Mouse (Mus musculus): ENCODE results near the gene Baiap2l1. TPM values are rescaled to one million over a fixed set of nuclear protein-coding genes. Genes with fewer than 3 reads are reported as not detected.
A peak's percentile ranks its signal among the peaks of the same experiment; 100 is the strongest.

Baiap2l1 gene
- polyA plus RNA-seq, 1 experiment from 2014 or later, result 11.1 TPM

GRCm38 (mm10) chr5:144267535-144268241 lies 90.2 kb downstream of the Baiap2l1 start:
- peaks cover 12% of the 10 kb centered on the region; the same call in 1 of the 2 replicates for H3K36me3 ChIP-seq
- H3K4me1 ChIP-seq, result peaks cover 34% of the 10 kb centered on the region
- no peaks in the 10 kb centered on the region for H3K9me3 ChIP-seq
- H3K27me3 ChIP-seq, result no peaks in the 10 kb centered on the region
- H3K9ac ChIP-seq, result no peak overlapping the region
- WGBS, result 51% methylated on average over 8 of the region's 8 CpGs
- ATAC-seq (ENCODE audit: borderline replicate concordance, extremely low read depth, low FRiP score, low TSS enrichment), result no peak
- no peak overlapping the region for H3K4me2 ChIP-seq
- H3K27ac ChIP-seq, result 0 out of 2 replicates have a peak overlapping the region, but pooled peaks have one; percentile 41
- H3K4me3 ChIP-seq, result no peak overlapping the region

- peaks cover 25% of the 10 kb centered on the region; the same call in 1 of the 2 replicates for H3K36me3 ChIP-seq
- H3K4me3 ChIP-seq, result no peak overlapping the region
- WGBS, result 70% methylated on average over 13 of the region's 13 CpGs
- H3K9me3 ChIP-seq, result no peaks in the 10 kb centered on the region
- no peak overlapping the region for H3K9ac ChIP-seq
- no peak for ATAC-seq (ENCODE audit: borderline replicate concordance, extremely low read depth, low FRiP score, low TSS enrichment)
- peak overlapping the region; percentile 65 for H3K27ac ChIP-seq
- no peak overlapping the region; the same call in 1 of the 2 replicates for H3K4me2 ChIP-seq
- no peaks in the 10 kb centered on the region for H3K27me3 ChIP-seq
- peaks cover 63% of the 10 kb centered on the region for H3K4me1 ChIP-seq
Observed at GRCm38 (mm10) chr5:144263496-144263895, 94.4 kb downstream of the Baiap2l1 start.

GRCm38 (mm10) chr5:144263082-144263481 lies 94.8 kb downstream of the Baiap2l1 start:
- H3K9ac ChIP-seq, result no peak overlapping the region
- no peak; the same call in 1 of the 2 replicates for ATAC-seq (ENCODE audit: borderline replicate concordance, extremely low read depth, low FRiP score, low TSS enrichment)
- no peaks in the 10 kb centered on the region for H3K27me3 ChIP-seq
- peak overlapping the region; percentile 65 for H3K27ac ChIP-seq
- peaks cover 63% of the 10 kb centered on the region for H3K4me1 ChIP-seq
- H3K4me3 ChIP-seq, result no peak overlapping the region
- no peak overlapping the region; the same call in 1 of the 2 replicates for H3K4me2 ChIP-seq
- peaks cover 25% of the 10 kb centered on the region; the same call in 1 of the 2 replicates for H3K36me3 ChIP-seq
- no peaks in the 10 kb centered on the region for H3K9me3 ChIP-seq
- 47% methylated on average over 9 of the region's 9 CpGs for WGBS

GRCm38 (mm10) chr5:144261829-144262228 lies 96.1 kb downstream of the Baiap2l1 start:
- peaks cover 63% of the 10 kb centered on the region for H3K4me1 ChIP-seq
- H3K4me3 ChIP-seq, result no peak overlapping the region
- H3K36me3 ChIP-seq, result peaks cover 25% of the 10 kb centered on the region; the same call in 1 of the 2 replicates
- 83% methylated on average over 5 of the region's 5 CpGs for WGBS
- no peak overlapping the region for H3K4me2 ChIP-seq
- no peaks in the 10 kb centered on the region for H3K9me3 ChIP-seq
- H3K9ac ChIP-seq, result no peak overlapping the region
- no peaks in the 10 kb centered on the region for H3K27me3 ChIP-seq
- ATAC-seq (ENCODE audit: borderline replicate concordance, extremely low read depth, low FRiP score, low TSS enrichment), result no peak
- H3K27ac ChIP-seq, result 0 out of 2 replicates have a peak overlapping the region, but pooled peaks have one; percentile 24

GRCm38 (mm10) chr5:144261309-144261708 lies 96.6 kb downstream of the Baiap2l1 start:
- H3K4me1 ChIP-seq, result peaks cover 69% of the 10 kb centered on the region
- no peak overlapping the region for H3K4me3 ChIP-seq
- H3K9me3 ChIP-seq, result no peaks in the 10 kb centered on the region
- ATAC-seq (ENCODE audit: borderline replicate concordance, extremely low read depth, low FRiP score, low TSS enrichment), result no peak
- H3K36me3 ChIP-seq, result peaks cover 24% of the 10 kb centered on the region; the same call in 1 of the 2 replicates
- 68% methylated on average over 9 of the region's 9 CpGs for WGBS
- no peak overlapping the region for H3K27ac ChIP-seq
- H3K27me3 ChIP-seq, result no peaks in the 10 kb centered on the region
- no peak overlapping the region for H3K9ac ChIP-seq
- no peak overlapping the region for H3K4me2 ChIP-seq

GRCm38 (mm10) chr5:144260464-144260863 lies 97.4 kb downstream of the Baiap2l1 start:
- H3K36me3 ChIP-seq, result peaks cover 20% of the 10 kb centered on the region; the same call in 1 of the 2 replicates
- no peaks in the 10 kb centered on the region for H3K9me3 ChIP-seq
- H3K9ac ChIP-seq, result no peak overlapping the region
- no peak overlapping the region for H3K27ac ChIP-seq
- 71% methylated on average over 8 of the region's 8 CpGs for WGBS
- peaks cover 69% of the 10 kb centered on the region for H3K4me1 ChIP-seq
- no peak overlapping the region for H3K4me2 ChIP-seq
- no peak overlapping the region for H3K4me3 ChIP-seq
- H3K27me3 ChIP-seq, result no peaks in the 10 kb centered on the region
- ATAC-seq (ENCODE audit: borderline replicate concordance, extremely low read depth, low FRiP score, low TSS enrichment), result no peak

- Histone ChIP-seq H3K9ac (0 out of 2 replicates have a peak overlapping the region, but pooled peaks have one; percentile 5), H3K9me3 (no peaks in the 10 kb centered on the region), H3K4me3 (peak overlapping the region; percentile 83; the same call in 1 of the 2 replicates), H3K4me2 (peak overlapping the region; percentile 81), H3K27ac (peak overlapping the region; percentile 93; the same call in 1 of the 2 replicates), H3K27me3 (no peaks in the 10 kb centered on the region), H3K4me1 (peaks cover 72% of the 10 kb centered on the region), H3K36me3 (peaks cover 13% of the 10 kb centered on the region; the same call in 1 of the 2 replicates)
- ATAC-seq (ENCODE audit: borderline replicate concordance, extremely low read depth, low FRiP score, low TSS enrichment), result no peak
- 66% methylated on average over 6 of the region's 6 CpGs for WGBS
Observed at GRCm38 (mm10) chr5:144259228-144259627, 98.7 kb downstream of the Baiap2l1 start.

GRCm38 (mm10) chr5:144258687-144259086 lies 99.2 kb downstream of the Baiap2l1 start:
- Histone ChIP-seq H3K4me2 (peak overlapping the region; percentile 81), H3K27ac (peak overlapping the region; percentile 93; the same call in 1 of the 2 replicates), H3K27me3 (no peaks in the 10 kb centered on the region), H3K9me3 (no peaks in the 10 kb centered on the region), H3K36me3 (peaks cover 12% of the 10 kb centered on the region; the same call in 1 of the 2 replicates), H3K9ac (peak overlapping the region; percentile 5; the same call in 1 of the 2 replicates), H3K4me1 (peaks cover 74% of the 10 kb centered on the region), H3K4me3 (peak overlapping the region; percentile 83)
- ATAC-seq (ENCODE audit: borderline replicate concordance, extremely low read depth, low FRiP score, low TSS enrichment), result no peak
- 28% methylated on average over 2 of the region's 2 CpGs for whole genome bisulfite sequencing

GRCm38 (mm10) chr5:144258131-144258611 lies 99.7 kb downstream of the Baiap2l1 start:
- peak; percentile 15; the same call in 1 of the 2 replicates for ATAC-seq (ENCODE audit: borderline replicate concordance, extremely low read depth, low FRiP score, low TSS enrichment)

GRCm38 (mm10) chr5:144257451-144258110 lies 100.3 kb downstream of the Baiap2l1 start:
- Histone ChIP-seq H3K36me3 (peaks cover 12% of the 10 kb centered on the region; the same call in 1 of the 2 replicates), H3K4me2 (peak overlapping the region; percentile 81), H3K27me3 (no peaks in the 10 kb centered on the region), H3K27ac (peak overlapping the region; percentile 93), H3K9ac (peak overlapping the region; percentile 83), H3K9me3 (no peaks in the 10 kb centered on the region), H3K4me3 (peak overlapping the region; percentile 83), H3K4me1 (peaks cover 67% of the 10 kb centered on the region)
- WGBS, result 42% methylated on average over 3 of the region's 3 CpGs
- no peak for ATAC-seq (ENCODE audit: borderline replicate concordance, extremely low read depth, low FRiP score, low TSS enrichment)

More at GRCm38 (mm10) chr5:144258131-144258611, 99.7 kb downstream of the Baiap2l1 start:
- Histone ChIP-seq H3K9me3 (no peaks in the 10 kb centered on the region), H3K4me2 (peak overlapping the region; percentile 81), H3K9ac (peak overlapping the region; percentile 5; the same call in 1 of the 2 replicates), H3K27ac (peak overlapping the region; percentile 93), H3K36me3 (peaks cover 12% of the 10 kb centered on the region; the same call in 1 of the 2 replicates), H3K27me3 (no peaks in the 10 kb centered on the region), H3K4me3 (peak overlapping the region; percentile 83), H3K4me1 (peaks cover 69% of the 10 kb centered on the region)
- WGBS, result 8% methylated on average over 14 of the region's 14 CpGs

- ATAC-seq (ENCODE audit: borderline replicate concordance, extremely low read depth, low FRiP score, low TSS enrichment), result no peak
- 16% methylated on average over 1 of the region's 1 CpGs for WGBS
- H3K27me3 ChIP-seq, result no peaks in the 10 kb centered on the region
- no peaks in the 10 kb centered on the region for H3K9me3 ChIP-seq
- H3K36me3 ChIP-seq, result peaks cover 12% of the 10 kb centered on the region; the same call in 1 of the 2 replicates
- H3K27ac ChIP-seq, result peak overlapping the region; percentile 93
- H3K9ac ChIP-seq, result peak overlapping the region; percentile 83
- H3K4me2 ChIP-seq, result peak overlapping the region; percentile 81
- peak overlapping the region; percentile 83 for H3K4me3 ChIP-seq
- peaks cover 63% of the 10 kb centered on the region for H3K4me1 ChIP-seq
Observed at GRCm38 (mm10) chr5:144256888-144257287, 101.0 kb downstream of the Baiap2l1 start.
